Mouse (Mus musculus) heart, adult 2 months (tissue): ENCODE measurements around the gene Pop7. TPM values are rescaled to one million over a fixed set of nuclear protein-coding genes. Genes with fewer than 3 reads are reported as not detected.

ENCODE experiments used
- DNase-seq, 2 experiments: peaks; one replicate each; pipeline ENCODE4 v3.0.0; 2021
- H3K27ac ChIP-seq: fragments of 200-600 bp; 2 replicates; pipeline ENCODE4 v1.8.1; 2022
- H3K27me3 ChIP-seq: fragments of 200-500 bp; 2 replicates; pipeline ENCODE4 v1.6.1; 2012; ENCODE audit warnings: mild to moderate bottlenecking, low read length, inconsistent platforms, mixed read lengths; ENCODE audit not compliant: control insufficient read depth, insufficient read depth
- H3K36me3 ChIP-seq: fragments of 200-500 bp; 2 replicates; pipeline ENCODE4 v1.6.1; 2012; ENCODE audit warnings: low read length, inconsistent platforms; ENCODE audit not compliant: control insufficient read depth, insufficient read depth
- H3K4me1 ChIP-seq: fragments of 200-500 bp; 2 replicates; pipeline ENCODE4 v1.6.1; 2011; ENCODE audit warnings: low read length; ENCODE audit not compliant: control insufficient read depth, insufficient read depth
- H3K4me3 ChIP-seq: fragments of 200-600 bp; 2 replicates; pipeline ENCODE4 v1.8.1; 2022
- H3K79me2 ChIP-seq: fragments of 200-500 bp; replicated peaks from 2 replicates; pipeline ENCODE4 v1.6.1; 2012; ENCODE audit warnings: mild to moderate bottlenecking, inconsistent platforms, low read length, moderate library complexity, mixed read lengths; ENCODE audit not compliant: control insufficient read depth, insufficient read depth
- H3K9ac ChIP-seq: fragments of 200-500 bp; 2 replicates; pipeline ENCODE4 v1.6.1; 2012; ENCODE audit warnings: low read depth, mild to moderate bottlenecking, control low read depth, inconsistent platforms, low read length, mixed read lengths
- CTCF ChIP-seq: fragments of 200-600 bp; IDR thresholded peaks from 2 replicates; pipeline ENCODE4 v1.8.1; 2022; ENCODE audit warnings: antibody characterized with exemption, mild to moderate bottlenecking, moderate library complexity
- EP300 ChIP-seq: fragments of 200-500 bp; IDR thresholded peaks from 2 replicates; pipeline ENCODE4 v1.6.1; 2011; ENCODE audit warnings: low read depth, low read length, control low read depth; ENCODE audit not compliant: insufficient read depth
- POLR2A ChIP-seq: fragments of 200-500 bp; IDR thresholded peaks from 2 replicates; pipeline ENCODE4 v1.6.1; 2011; ENCODE audit warnings: mild to moderate bottlenecking, low read depth, low read length, control low read depth; ENCODE audit not compliant: insufficient read depth
- WGBS: fragments of 180-500 bp; shearing (Covaris S2); methylation state at CpG from one replicate; pipeline ENCODE4 v1.1.7; 2018; 5-methylcytosine and 5-hydroxymethylcytosine counted together
- intact Hi-C: fragments of 180-260 bp; cut with DNase I; formaldehyde crosslinking; loops from one replicate; pipeline ENCODE4 v1.15.1; 2025
- polyA plus RNA-seq: library from polyadenylated mRNA; depleted of rRNA; stranded (reverse); fragments of >200 nt; gene quantifications from 2 replicates; pipeline ENCODE4 v1.2.3, GENCODE M21; 2012
- total RNA-seq, 2 experiments: library from RNA; stranded (reverse); gene quantifications; 2 replicates each; pipeline ENCODE4 v1.2.3; 2021

The Pop7 gene
- total and polyA plus RNA-seq, 3 experiments: 13.4 to 25.6 (median 13.9) TPM

DNA sequence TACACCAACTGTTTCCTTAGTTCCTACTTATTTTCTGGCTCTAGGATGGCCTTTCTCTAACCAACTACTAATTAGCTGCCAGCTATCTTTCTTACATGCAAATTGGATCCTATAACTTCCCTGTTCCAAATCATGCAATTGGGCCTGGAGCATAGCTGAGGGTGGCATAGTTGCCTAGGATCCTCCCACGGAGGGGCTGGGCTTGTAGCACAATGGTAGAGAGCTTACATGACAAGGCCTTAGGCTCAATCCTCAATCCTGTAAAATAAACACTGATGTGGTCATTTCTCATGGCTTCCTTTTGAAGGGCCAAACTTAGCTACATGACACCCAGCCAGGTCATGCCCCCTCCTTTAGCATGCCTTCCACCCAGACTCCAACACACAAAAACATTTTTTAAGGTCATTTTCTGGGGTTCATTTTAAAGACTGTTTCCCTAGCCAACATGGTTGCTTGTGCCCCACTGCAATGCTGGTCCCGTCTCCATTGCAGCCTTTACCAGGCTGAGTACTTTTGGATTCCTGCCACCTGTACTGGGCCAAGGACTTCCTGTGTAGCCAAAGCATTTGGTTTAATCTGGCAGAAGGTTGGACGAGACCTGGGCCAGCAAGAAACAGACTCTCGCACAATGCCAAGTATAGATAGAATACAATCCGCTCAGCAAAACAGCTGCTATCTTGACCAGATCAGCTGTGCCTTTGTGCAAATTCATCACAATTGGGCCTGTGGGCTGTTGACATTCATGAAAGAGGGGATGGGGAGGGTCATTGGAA lies 39.6 kb upstream of the Pop7 start:
- DNase-seq: no peak
- intact Hi-C loops: no loop called here
- H3K9ac ChIP-seq: no peak overlapping the region
- no peaks in the 10 kb centered on the region for H3K79me2 ChIP-seq
- H3K36me3 ChIP-seq: no peaks in the 10 kb centered on the region
- H3K27me3 ChIP-seq: no peaks in the 10 kb centered on the region
- 34% methylated on average over 5 of the region's 5 CpGs for WGBS
- H3K4me1 ChIP-seq: peaks cover 2% of the 10 kb centered on the region
- H3K27ac ChIP-seq: no peak overlapping the region
- no peak overlapping the region for H3K4me3 ChIP-seq
- TF ChIP-seq CTCF: no peak
- TF ChIP-seq EP300: no peak
- TF ChIP-seq POLR2A: no peak

DNA sequence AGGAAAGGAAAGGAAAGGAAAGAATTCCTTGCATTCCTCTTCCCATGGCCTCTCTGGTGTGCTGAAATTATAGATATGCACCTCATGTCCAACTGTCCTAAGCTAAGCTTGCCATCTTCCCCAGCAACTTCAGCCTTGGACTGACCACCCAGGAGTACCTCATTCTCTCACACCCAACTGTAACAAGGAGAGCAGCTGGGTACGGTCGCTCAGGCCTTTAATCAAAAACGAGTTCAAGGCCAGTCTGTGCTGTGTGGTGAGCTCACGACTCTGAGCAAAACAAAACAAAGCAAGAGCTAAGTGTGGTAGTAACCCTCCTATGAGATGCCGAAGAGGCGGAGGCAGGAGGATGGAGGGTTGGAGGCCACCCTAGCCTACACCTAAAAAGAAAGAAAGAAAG lies 38.7 kb upstream of the Pop7 start:
- no peaks in the 10 kb centered on the region for H3K36me3 ChIP-seq
- H3K4me1 ChIP-seq: peaks cover 2% of the 10 kb centered on the region
- 69% methylated on average over 6 of the region's 6 CpGs for WGBS
- intact Hi-C loops: no loop called here
- no peak overlapping the region for H3K4me3 ChIP-seq
- no peaks in the 10 kb centered on the region for H3K27me3 ChIP-seq
- no peak overlapping the region for H3K27ac ChIP-seq
- TF ChIP-seq EP300 (no peak), POLR2A (no peak), CTCF (no peak)
- no peak for DNase-seq
- H3K9ac ChIP-seq: no peak overlapping the region
- no peaks in the 10 kb centered on the region for H3K79me2 ChIP-seq

DNA sequence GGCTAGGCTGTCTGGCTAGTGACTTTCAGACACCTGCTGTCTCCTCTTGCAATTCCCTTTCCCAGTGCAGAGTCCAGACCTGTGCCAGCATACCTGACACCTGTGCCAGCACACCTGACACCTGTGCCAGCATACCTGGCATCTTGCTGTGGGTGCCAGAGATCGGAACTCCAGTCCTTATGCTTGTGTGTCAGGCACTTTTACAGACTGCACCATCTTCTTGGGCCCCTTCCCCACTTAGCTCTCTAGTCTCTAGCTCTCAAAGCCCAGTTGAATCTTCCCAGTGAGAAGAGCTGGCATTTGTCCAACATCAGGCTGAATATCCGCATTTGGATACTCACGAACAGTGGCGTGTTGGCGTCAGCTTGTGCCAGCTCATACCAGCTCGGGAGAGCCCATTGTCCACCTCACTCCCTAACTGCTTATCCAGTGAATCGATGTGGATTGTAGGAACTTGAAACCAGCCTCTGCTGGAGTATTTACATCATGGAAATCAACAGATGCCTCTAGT lies 37.0 kb upstream of the Pop7 start:
- intact Hi-C loops: no loop called here
- H3K9ac ChIP-seq: no peak overlapping the region
- no peak for DNase-seq

DNA sequence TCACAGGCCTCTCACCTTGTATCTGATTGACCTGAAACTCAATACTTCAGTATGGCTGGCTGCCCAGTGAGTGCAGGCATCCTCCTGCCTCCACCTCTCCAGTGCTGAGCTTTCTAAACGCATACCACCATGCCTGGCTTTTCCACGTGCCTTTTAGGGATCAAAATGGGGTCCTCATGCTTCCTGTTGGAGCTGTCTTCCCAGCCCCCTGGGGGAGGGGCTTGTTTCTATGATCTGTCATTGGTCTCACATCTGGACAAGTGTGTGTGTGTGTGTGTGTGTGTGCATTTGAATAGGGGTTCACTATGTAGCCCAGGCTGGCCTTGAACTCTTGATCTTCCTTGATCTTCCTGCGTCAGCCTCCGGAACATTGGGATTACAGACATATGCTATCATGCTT lies 35.1 kb upstream of the Pop7 start:
- no peak for DNase-seq
- Histone ChIP-seq H3K9ac (no peak overlapping the region), H3K4me3 (no peak overlapping the region), H3K27ac (no peak overlapping the region), H3K4me1 (peaks cover 2% of the 10 kb centered on the region), H3K79me2 (no peaks in the 10 kb centered on the region), H3K36me3 (no peaks in the 10 kb centered on the region), H3K27me3 (no peaks in the 10 kb centered on the region)
- TF ChIP-seq CTCF: no peak
- TF ChIP-seq EP300: no peak
- no peak for TF ChIP-seq POLR2A
- 52% methylated on average over 4 of the region's 4 CpGs for WGBS
- intact Hi-C loops: no loop called here

More for the DNA sequence above, 37.0 kb upstream of the Pop7 start:
- no peaks in the 10 kb centered on the region for H3K79me2 ChIP-seq
- no peaks in the 10 kb centered on the region for H3K27me3 ChIP-seq
- H3K4me3 ChIP-seq: no peak overlapping the region
- no peaks in the 10 kb centered on the region for H3K36me3 ChIP-seq
- 26% methylated on average over 7 of the region's 7 CpGs for whole genome bisulfite sequencing
- TF ChIP-seq POLR2A (no peak), EP300 (no peak), CTCF (no peak)
- no peak overlapping the region for H3K27ac ChIP-seq
- H3K4me1 ChIP-seq: peaks cover 2% of the 10 kb centered on the region

DNA sequence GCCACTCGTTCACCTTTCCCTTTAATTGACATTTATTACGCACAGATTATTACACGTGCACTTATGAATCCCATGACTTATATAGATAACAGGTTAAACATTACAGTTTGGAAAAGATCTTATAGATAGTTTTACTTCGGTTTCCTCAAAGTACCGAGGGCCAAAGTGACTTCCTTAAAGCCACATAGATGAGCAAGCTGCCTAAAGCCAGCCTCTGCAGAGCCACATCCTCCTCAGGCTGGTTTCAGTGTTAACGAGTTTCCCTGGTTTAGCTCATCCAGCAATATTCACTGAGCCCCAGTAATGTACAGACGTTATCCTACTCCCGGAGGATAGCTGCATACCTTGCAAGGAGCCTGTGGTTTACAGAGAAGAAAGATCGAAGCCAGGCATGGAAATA lies 33.0 kb upstream of the Pop7 start:
- 71% methylated on average over 9 of the region's 9 CpGs for WGBS
- DNase-seq: no peak

DNA sequence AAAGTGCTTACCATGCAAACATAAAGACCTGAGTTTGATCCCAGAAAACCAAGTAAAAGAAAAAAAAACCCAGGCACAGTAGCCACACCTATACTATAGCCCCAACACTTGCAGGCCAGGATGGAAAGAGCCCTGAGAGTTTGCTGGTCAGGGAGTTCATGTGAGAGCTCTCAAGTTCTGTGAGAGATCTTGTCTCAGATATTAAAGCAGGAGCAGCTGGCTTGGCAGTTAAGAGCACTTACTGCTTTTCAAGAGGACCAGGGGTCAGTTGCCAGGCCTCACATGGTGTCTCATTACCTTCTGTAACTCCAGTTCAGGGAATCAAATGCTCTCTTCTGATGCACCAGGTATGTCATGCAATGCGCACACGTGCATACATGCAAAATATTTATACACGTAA lies 32.4 kb upstream of the Pop7 start:
- H3K4me3 ChIP-seq: no peak overlapping the region
- H3K27ac ChIP-seq: no peak overlapping the region
- TF ChIP-seq CTCF (no peak), POLR2A (no peak), EP300 (no peak)
- DNase-seq: no peak
- no peaks in the 10 kb centered on the region for H3K36me3 ChIP-seq
- H3K4me1 ChIP-seq: peaks cover 2% of the 10 kb centered on the region; the same call in 1 of the 2 replicates
- WGBS: 96% methylated on average over 3 of the region's 3 CpGs
- intact Hi-C loops: loop anchor here (5.0 kb wide), 1 partner anchor 213 kb away; the partner anchor contains the start of gene Tsc22d4
- H3K9ac ChIP-seq: no peak overlapping the region
- no peaks in the 10 kb centered on the region for H3K27me3 ChIP-seq
- H3K79me2 ChIP-seq: peaks cover 5% of the 10 kb centered on the region; the same call in 1 of the 2 replicates

More for the DNA sequence above, 33.0 kb upstream of the Pop7 start:
- intact Hi-C loops: no loop called here
- H3K79me2 ChIP-seq: peaks cover 5% of the 10 kb centered on the region; the same call in 1 of the 2 replicates
- H3K9ac ChIP-seq: no peak overlapping the region
- H3K4me3 ChIP-seq: no peak overlapping the region
- H3K27me3 ChIP-seq: no peaks in the 10 kb centered on the region
- H3K27ac ChIP-seq: no peak overlapping the region
- no peaks in the 10 kb centered on the region for H3K36me3 ChIP-seq
- TF ChIP-seq CTCF (no peak), EP300 (no peak), POLR2A (no peak)
- H3K4me1 ChIP-seq: no peaks in the 10 kb centered on the region; the same call in 1 of the 2 replicates
